Mouse (Mus musculus): ENCODE measurements around the gene Tenm2. TPM values are rescaled to one million over a fixed set of nuclear protein-coding genes. Genes with fewer than 3 reads are reported as not detected.

Tenm2 gene
- polyA plus RNA-seq, 1 experiment from 2014 or later, result 0.80 TPM

DNA sequence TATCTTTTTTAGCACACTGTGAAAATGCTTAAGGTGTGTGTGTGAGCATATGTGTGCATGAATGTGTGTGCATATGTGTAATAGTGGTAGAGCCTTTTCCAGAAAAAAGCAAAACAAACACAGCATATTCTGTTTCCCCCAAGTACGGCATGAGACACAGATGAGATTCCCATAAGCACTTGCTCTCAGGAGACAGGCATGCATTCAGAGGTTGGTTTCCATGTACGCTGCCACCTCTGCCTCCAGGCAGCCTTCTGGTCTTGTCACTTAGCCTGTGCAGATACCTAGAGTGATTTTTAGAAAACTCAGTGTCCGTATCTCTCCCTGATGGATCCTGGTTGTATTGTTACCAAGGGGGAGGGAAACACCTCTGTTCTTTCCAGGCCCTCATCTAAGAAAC is 1013.7 kb downstream of the Tenm2 start:
- no peaks in the 10 kb centered on the region for H3K9me3 ChIP-seq (replicated peaks; ENCODE audit: low read length)
- no peak for TF ChIP-seq CTCF (IDR thresholded peaks at IDR 0.05; ENCODE audit: low read depth)
- no peak overlapping the region for H3K9ac ChIP-seq (ENCODE audit: low read depth, low read length)
- H3K27me3 ChIP-seq (ENCODE audit: insufficient read depth, low read length), result no peaks in the 10 kb centered on the region
- DNase-seq (ENCODE audit: low spot score) (no peak), ATAC-seq (replicated peaks; ENCODE audit: low FRiP score, low read depth) (no peak)
- no peaks in the 10 kb centered on the region for H3K36me3 ChIP-seq (ENCODE audit: insufficient read depth, low read length)
- WGBS, result 94% methylated on average over 3 of the region's 3 CpGs
- H3K4me1 ChIP-seq (replicated peaks; ENCODE audit: insufficient read depth, low read length), result no peaks in the 10 kb centered on the region; the same call in 1 of the 2 replicates
- H3K4me3 ChIP-seq (replicated peaks; ENCODE audit: low read depth, low read length), result no peak overlapping the region
- no peak overlapping the region for H3K4me2 ChIP-seq (ENCODE audit: low read length)
- no peak overlapping the region for H3K27ac ChIP-seq

DNA sequence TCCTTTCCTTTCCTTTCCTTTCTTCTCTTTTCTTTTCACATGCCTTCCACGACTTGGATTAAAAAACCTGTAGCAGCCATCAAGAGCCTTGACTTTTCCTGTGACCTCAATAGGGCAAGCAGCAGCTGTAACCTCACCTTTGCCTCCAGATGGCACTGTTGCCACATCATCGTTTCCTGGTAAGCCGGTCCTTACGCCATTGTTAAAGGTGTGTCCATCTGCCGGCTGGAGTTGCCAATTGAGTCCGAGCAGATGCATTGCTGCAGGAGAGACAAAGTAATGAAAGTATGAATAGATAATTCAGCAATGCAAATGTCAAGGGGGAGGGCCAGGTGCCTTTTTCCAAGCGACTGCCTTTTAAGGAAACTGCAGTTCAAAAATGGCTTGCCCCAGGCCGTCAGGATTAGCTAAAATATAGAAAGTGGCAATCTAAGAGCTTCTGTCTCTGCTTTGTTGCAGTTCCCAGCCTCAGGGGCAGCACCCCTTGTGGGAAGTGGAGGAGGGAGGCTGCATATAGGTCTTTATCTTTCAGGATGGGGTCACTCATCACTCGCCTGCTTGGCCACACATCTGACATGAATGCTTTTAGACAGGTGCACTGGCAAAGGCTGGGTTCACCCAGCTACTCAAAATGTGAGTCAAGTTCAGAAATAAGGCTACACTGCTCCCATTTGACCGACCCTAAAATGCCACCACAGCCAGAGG is 1014.3 kb downstream of the Tenm2 start:
- Histone ChIP-seq H3K36me3 (ENCODE audit: insufficient read depth, low read length) (no peaks in the 10 kb centered on the region), H3K9ac (ENCODE audit: low read depth, low read length) (no peak overlapping the region), H3K9me3 (replicated peaks; ENCODE audit: low read length) (no peaks in the 10 kb centered on the region), H3K4me3 (replicated peaks; ENCODE audit: low read depth, low read length) (no peak overlapping the region), H3K4me2 (ENCODE audit: low read length) (peak overlapping the region; percentile 40), H3K27me3 (ENCODE audit: insufficient read depth, low read length) (no peaks in the 10 kb centered on the region), H3K4me1 (replicated peaks; ENCODE audit: insufficient read depth, low read length) (no peaks in the 10 kb centered on the region; the same call in 1 of the 2 replicates), H3K27ac (no peak overlapping the region)
- WGBS, result 19% methylated on average over 10 of the region's 10 CpGs
- peak; percentile 95 for TF ChIP-seq CTCF (IDR thresholded peaks at IDR 0.05; ENCODE audit: low read depth)
- ATAC-seq (replicated peaks; ENCODE audit: low FRiP score, low read depth), result peak; percentile 71
- DNase-seq (ENCODE audit: low spot score), result peak; percentile 88

DNA sequence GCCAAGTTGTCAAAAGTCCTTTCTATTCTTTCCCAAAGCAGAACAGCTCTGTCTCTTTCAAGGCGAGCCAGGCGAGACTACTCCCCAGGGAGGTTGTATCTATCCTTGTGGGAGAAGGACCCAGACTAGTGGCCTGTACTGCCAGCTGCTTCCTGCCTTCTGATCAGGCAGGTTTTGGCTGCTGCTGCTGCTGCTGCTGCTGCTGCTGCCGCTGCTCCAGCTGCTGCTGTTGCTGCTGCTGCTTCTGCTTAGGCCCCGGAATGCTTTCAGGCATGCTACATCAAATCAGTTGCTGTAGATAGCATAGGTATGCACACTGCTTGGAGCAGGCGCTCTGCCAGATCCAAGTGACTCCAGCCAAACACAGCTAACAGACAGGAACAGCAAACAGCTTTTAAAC is 1015.1 kb downstream of the Tenm2 start:
- no peak overlapping the region for H3K27ac ChIP-seq
- no peaks in the 10 kb centered on the region; the same call in 1 of the 2 replicates for H3K4me1 ChIP-seq (replicated peaks; ENCODE audit: insufficient read depth, low read length)
- H3K9me3 ChIP-seq (replicated peaks; ENCODE audit: low read length), result no peaks in the 10 kb centered on the region
- no peak overlapping the region for H3K9ac ChIP-seq (ENCODE audit: low read depth, low read length)
- WGBS, result 29% methylated on average over 5 of the region's 5 CpGs
- H3K27me3 ChIP-seq (ENCODE audit: insufficient read depth, low read length), result no peaks in the 10 kb centered on the region
- H3K4me3 ChIP-seq (replicated peaks; ENCODE audit: low read depth, low read length), result no peak overlapping the region
- DNase-seq (ENCODE audit: low spot score) (peak; percentile 15), ATAC-seq (replicated peaks; ENCODE audit: low FRiP score, low read depth) (no peak)
- no peak for TF ChIP-seq CTCF (IDR thresholded peaks at IDR 0.05; ENCODE audit: low read depth)
- H3K4me2 ChIP-seq (ENCODE audit: low read length), result no peak overlapping the region
- H3K36me3 ChIP-seq (ENCODE audit: insufficient read depth, low read length), result no peaks in the 10 kb centered on the region

DNA sequence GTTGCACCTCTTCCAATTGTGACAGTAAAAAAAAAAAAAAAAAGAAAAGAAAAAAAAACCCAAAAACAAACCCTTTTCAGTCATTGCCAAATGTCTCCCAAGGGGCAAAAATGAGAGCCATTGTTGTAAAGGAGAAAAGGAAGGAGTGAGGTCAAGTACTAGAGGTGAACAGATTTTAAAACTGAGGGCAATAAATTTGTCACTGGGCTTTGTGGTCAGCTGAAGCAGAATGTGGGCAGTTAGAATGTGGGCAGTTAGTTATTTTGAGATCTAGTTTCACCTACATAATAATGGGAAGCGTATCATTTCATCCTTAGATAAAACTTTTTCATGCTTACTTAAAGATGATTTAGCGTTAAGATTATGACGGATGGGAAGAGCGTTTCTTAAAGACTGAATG is 1016.2 kb downstream of the Tenm2 start:
- WGBS, result 53% methylated on average over 4 of the region's 4 CpGs
- no peak overlapping the region for H3K27ac ChIP-seq
- H3K36me3 ChIP-seq (ENCODE audit: insufficient read depth, low read length), result no peaks in the 10 kb centered on the region
- no peak for DNase-seq (ENCODE audit: low spot score)
- H3K27me3 ChIP-seq (ENCODE audit: insufficient read depth, low read length), result no peaks in the 10 kb centered on the region
- no peaks in the 10 kb centered on the region for H3K9me3 ChIP-seq (replicated peaks; ENCODE audit: low read length)
- no peak overlapping the region for H3K4me2 ChIP-seq (ENCODE audit: low read length)
- no peak for TF ChIP-seq CTCF (IDR thresholded peaks at IDR 0.05; ENCODE audit: low read depth)
- no peak overlapping the region for H3K4me3 ChIP-seq (replicated peaks; ENCODE audit: low read depth, low read length)
- no peak for ATAC-seq (replicated peaks; ENCODE audit: low FRiP score, low read depth)
- no peaks in the 10 kb centered on the region; the same call in 1 of the 2 replicates for H3K4me1 ChIP-seq (replicated peaks; ENCODE audit: insufficient read depth, low read length)
- H3K9ac ChIP-seq (ENCODE audit: low read depth, low read length), result no peak overlapping the region

DNA sequence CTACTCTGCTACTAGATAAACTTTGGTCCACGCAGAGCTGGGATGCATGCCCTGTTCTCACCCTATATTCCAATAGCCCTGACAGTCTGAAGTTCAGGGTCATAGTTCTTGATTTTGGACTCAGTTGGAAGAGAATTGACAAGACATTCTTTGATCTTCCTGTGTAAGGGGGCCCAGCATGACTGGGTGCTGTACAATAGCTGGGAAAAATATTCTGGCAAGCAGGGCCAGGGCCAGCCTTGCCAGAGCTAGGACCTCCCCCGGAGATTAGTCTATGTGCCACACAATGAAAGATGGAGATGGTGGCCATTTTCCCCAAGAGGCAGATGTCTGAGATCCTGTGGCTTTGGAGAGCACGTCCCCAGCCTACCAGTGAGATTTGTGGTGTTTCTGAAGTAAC is 1021.2 kb downstream of the Tenm2 start:
- Histone ChIP-seq H3K27me3 (ENCODE audit: insufficient read depth, low read length) (no peaks in the 10 kb centered on the region), H3K4me2 (ENCODE audit: low read length) (no peak overlapping the region), H3K9ac (ENCODE audit: low read depth, low read length) (no peak overlapping the region), H3K4me3 (replicated peaks; ENCODE audit: low read depth, low read length) (no peak overlapping the region), H3K36me3 (ENCODE audit: insufficient read depth, low read length) (no peaks in the 10 kb centered on the region), H3K9me3 (replicated peaks; ENCODE audit: low read length) (no peaks in the 10 kb centered on the region), H3K27ac (no peak overlapping the region), H3K4me1 (replicated peaks; ENCODE audit: insufficient read depth, low read length) (no peaks in the 10 kb centered on the region)
- DNase-seq (ENCODE audit: low spot score), result no peak
- WGBS, result 81% methylated on average over 3 of the region's 3 CpGs
- no peak for ATAC-seq (replicated peaks; ENCODE audit: low FRiP score, low read depth)
- TF ChIP-seq CTCF (IDR thresholded peaks at IDR 0.05; ENCODE audit: low read depth), result no peak

DNA sequence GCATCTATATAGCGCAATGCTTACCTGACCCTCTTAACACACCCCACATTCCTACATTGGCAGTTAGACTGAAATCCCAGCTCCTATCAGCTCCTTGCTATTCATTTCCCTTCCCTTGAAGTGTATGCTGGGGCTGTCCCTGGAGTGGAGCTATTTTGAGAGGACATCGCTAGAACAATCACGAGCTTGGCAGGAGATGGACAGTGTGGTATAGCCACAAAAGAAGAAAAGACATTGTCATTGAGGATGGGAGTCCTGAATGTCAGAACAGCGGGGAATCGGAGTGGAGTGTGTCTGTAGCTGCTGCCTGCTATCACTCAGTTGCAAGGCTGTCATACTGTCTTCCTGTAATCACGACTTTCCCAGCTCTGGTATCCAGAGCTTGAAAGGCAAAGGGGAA is 1031.4 kb downstream of the Tenm2 start:
- DNase-seq (ENCODE audit: low spot score) (no peak), ATAC-seq (replicated peaks; ENCODE audit: low FRiP score, low read depth) (no peak)
- no peaks in the 10 kb centered on the region for H3K4me1 ChIP-seq (replicated peaks; ENCODE audit: insufficient read depth, low read length)
- no peaks in the 10 kb centered on the region for H3K9me3 ChIP-seq (replicated peaks; ENCODE audit: low read length)
- no peak overlapping the region for H3K4me2 ChIP-seq (ENCODE audit: low read length)
- 76% methylated on average over 6 of the region's 6 CpGs for WGBS
- H3K36me3 ChIP-seq (ENCODE audit: insufficient read depth, low read length), result no peaks in the 10 kb centered on the region
- H3K4me3 ChIP-seq (replicated peaks; ENCODE audit: low read depth, low read length), result no peak overlapping the region
- H3K9ac ChIP-seq (ENCODE audit: low read depth, low read length), result no peak overlapping the region
- H3K27ac ChIP-seq, result no peak overlapping the region
- TF ChIP-seq CTCF (IDR thresholded peaks at IDR 0.05; ENCODE audit: low read depth), result no peak
- H3K27me3 ChIP-seq (ENCODE audit: insufficient read depth, low read length), result no peaks in the 10 kb centered on the region

DNA sequence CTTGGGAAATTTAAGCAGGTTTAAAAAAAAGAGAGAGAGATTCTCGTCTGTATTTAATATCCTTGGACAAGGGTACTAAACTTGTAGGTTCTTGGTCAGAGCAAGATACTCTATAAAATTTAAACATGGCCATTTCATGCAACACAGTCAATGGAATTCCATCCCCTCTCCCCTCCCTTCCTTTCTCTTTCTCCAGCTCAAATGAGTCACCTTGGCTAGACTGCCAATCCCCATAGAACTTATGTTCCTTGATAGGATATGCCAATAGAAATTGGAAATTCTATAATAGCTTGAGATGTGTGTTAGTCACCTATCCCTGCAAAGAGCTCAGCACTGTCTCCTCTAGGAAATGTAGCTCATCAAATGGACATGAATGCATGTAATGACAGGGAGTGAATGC is 1031.9 kb downstream of the Tenm2 start:
- Histone ChIP-seq H3K36me3 (ENCODE audit: insufficient read depth, low read length) (no peaks in the 10 kb centered on the region), H3K4me2 (ENCODE audit: low read length) (no peak overlapping the region), H3K27ac (no peak overlapping the region), H3K9me3 (replicated peaks; ENCODE audit: low read length) (no peaks in the 10 kb centered on the region), H3K4me3 (replicated peaks; ENCODE audit: low read depth, low read length) (no peak overlapping the region), H3K9ac (ENCODE audit: low read depth, low read length) (no peak overlapping the region), H3K27me3 (ENCODE audit: insufficient read depth, low read length) (no peaks in the 10 kb centered on the region), H3K4me1 (replicated peaks; ENCODE audit: insufficient read depth, low read length) (no peaks in the 10 kb centered on the region)
- 58% methylated on average over 1 of the region's 1 CpGs for WGBS
- no peak for ATAC-seq (replicated peaks; ENCODE audit: low FRiP score, low read depth)
- TF ChIP-seq CTCF (IDR thresholded peaks at IDR 0.05; ENCODE audit: low read depth), result no peak
- no peak for DNase-seq (ENCODE audit: low spot score)

All from kidney, postnatal 0 days (tissue).